Mouse (Mus musculus): ENCODE results near the gene Rsu1.
A peak's percentile ranks its signal among the peaks of the same experiment; 100 is the strongest.

Rsu1 gene

GRCm38 (mm10) chr2:13168743-13169142 is 102.5 kb downstream of the Rsu1 start:
- no peak for DNase-seq (ENCODE audit: low spot score)

DNA sequence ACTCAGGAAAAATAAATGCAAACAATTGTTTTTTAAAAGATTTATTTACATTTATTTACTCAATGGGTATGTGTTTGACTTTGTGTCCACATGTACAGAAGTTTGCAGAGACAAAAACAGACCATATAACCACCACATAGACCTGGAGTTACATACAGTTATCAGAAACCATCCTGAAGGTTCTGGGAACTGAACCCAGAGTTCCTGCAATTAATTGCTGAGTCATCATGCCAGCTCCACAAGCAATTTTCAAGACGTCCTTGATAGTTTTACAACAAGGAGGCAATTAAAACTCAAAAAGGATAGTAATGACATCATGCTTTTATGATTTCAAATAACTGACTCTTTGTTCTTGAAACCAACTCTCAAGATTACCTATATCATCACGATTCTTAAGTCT is 109.5 kb downstream of the Rsu1 start:
- DNase-seq (ENCODE audit: low spot score) = no peak

DNA sequence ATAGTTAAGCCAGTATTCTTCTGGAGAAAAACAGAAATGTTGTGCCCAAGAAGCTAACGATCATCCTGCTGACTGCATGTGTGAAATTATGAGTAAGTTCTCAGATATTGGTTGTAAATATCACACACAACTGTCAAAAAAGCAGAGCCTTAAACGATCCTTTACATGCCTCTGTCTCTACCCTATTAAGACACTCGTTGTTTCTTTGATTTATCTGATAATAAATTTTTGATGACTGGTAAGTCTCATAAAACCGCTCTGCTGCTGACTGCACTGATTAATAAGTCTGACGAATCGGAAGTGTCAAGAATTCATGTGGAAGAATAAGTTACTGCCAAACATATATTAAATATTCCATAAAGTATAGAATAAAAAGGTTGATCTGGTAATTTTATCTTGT is 126.0 kb downstream of the Rsu1 start:
- no peak for DNase-seq (ENCODE audit: low spot score)

DNA sequence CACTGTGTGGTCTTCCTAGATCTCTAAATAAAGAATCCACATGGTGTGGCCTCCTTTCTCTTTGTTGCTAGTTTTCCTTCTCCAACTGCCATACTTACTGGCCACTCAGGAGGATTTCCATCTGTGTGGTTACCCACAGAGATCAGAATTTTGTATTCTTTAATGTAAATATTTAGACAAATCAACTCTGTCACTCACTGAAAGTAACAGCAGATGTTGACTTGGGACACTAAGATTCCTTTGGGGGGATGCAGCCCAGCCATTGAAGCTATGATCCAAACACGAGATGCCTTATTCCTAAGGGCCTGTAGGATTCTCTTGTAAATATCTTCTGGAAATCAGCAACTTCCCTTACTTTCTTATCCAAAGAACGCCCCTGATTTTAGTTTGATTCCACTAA is 136.3 kb downstream of the Rsu1 start:
- no peak for DNase-seq (ENCODE audit: low spot score)

- no peak for DNase-seq (ENCODE audit: low spot score)
Observed at GRCm38 (mm10) chr2:13132841-13133240, 138.4 kb downstream of the Rsu1 start.

DNA sequence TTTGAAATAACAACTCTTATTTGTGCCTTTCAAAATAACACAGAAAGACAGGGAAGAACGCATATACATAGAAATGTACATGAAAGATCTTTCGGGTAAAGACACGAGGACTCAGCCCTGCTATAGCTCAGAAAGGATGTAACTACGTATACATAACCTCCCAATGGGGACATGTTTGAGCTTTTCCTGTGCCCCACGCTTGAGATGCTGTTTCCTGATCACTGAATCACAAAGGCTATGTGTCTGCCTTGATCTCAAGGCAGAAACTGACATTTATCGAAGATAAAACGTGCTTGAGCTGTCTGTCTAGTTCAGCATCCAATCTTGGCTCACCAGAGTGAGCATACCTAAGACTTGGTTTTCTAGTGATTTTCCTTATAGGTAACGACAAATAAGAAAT is 138.8 kb downstream of the Rsu1 start:
- no peak for DNase-seq (ENCODE audit: low spot score)

GRCm38 (mm10) chr2:13129859-13130258 is 141.4 kb downstream of the Rsu1 start:
- DNase-seq (ENCODE audit: low spot score) = no peak

GRCm38 (mm10) chr2:13129337-13129736 is 141.9 kb downstream of the Rsu1 start:
- no peak for DNase-seq (ENCODE audit: low spot score)

- no peak for DNase-seq (ENCODE audit: low spot score)
Observed at GRCm38 (mm10) chr2:13120461-13120860, 150.8 kb downstream of the Rsu1 start.

GRCm38 (mm10) chr2:13117896-13118295 is 153.3 kb downstream of the Rsu1 start:
- DNase-seq (ENCODE audit: low spot score) = no peak

- no peak for DNase-seq (ENCODE audit: low spot score)
Observed at GRCm38 (mm10) chr2:13106531-13106930, 164.7 kb downstream of the Rsu1 start.

DNA sequence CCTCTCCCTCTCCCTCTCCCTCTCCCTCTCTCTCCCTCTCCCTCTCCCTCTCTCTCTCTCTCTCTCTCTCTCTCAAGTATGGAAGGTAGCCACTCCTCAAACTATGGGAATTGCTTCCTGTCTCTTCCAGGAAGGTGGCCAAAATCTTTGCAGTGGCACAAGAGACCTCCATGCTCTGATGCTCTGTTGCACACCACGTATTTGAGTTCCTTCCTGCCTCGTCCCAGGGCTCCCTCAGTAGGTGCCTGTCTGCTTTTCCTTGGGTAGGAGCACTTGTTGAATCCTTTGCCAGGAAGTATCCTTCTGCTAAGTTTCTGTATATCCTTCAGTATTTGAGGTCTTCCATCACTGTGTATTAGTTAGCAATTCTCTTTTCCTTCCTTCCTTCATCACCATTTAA is 166.8 kb downstream of the Rsu1 start:
- DNase-seq (ENCODE audit: low spot score) = no peak

DNA sequence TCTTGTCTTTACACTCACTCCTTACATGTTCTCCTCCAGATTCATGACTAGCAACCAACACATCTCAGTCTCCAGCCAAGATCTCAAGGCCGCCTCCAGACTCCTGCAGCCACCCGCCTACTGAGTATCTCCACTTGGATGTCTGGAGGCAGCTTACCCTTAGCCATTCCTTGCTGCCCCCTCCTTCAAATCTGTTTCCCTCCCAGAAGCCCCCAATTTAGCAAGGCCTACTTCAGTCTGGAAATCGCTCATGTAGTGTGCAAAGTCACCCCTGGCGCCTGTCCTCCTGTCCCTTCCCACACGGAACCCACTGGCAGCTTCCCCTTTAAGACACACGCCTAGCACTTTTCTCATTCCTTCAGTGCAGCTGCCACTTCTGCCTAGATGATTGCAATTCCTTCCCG is 167.4 kb downstream of the Rsu1 start:
- DNase-seq (ENCODE audit: low spot score) = no peak

GRCm38 (mm10) chr2:13094045-13094444 is 177.2 kb downstream of the Rsu1 start:
- no peak for DNase-seq (ENCODE audit: low spot score)

DNA sequence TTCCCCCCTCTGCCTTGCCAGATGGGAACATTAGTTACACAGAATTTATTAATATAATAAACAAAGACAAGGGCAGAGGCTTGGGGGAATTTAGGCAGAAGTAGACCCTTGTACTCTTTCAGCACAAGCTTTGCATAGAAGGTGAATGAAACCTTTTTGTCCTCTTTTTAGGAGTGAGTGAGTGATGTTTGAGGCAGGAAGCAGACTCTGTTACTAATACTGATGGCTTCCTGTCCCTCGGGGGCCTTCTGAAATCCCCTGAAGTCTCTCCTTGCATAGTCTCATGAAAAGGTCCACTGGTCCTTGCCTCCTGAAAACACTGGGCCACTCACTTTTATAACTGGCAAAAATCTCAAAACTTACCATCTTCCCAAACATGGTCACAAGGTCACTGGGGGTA is 177.6 kb downstream of the Rsu1 start:
- DNase-seq (ENCODE audit: low spot score) = no peak

DNA sequence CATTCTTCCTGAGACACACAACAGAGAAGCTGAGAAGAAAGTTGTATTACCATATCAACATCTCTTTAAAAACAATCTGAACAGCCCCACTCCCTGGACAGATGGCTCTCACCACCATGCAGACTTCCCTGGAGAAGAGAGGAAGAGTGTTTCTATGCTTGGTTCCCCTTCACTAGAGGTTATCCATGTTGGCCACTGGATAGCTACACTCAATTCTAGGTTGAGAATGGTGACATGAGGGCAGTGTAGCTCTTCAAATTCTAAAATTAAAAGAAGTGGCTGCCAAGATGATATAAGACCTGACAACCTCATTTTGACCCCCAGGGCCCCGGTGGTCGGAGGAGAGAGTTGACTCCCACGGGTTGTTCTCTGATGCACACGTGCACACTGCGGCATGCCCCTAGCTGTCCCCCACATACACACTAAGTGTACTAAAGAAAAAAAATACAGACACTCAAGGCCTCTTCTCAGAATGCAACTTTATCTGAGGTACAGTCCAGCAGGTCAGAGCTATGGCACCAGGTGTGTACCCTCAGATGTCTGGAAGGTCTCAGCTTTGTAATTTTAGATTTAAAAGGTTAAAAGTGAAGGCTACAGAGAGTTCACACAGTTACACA is 179.7 kb downstream of the Rsu1 start:
- no peak for DNase-seq (ENCODE audit: low spot score)

- no peak for DNase-seq (ENCODE audit: low spot score)
Observed at GRCm38 (mm10) chr2:13090841-13091240, 180.4 kb downstream of the Rsu1 start.

GRCm38 (mm10) chr2:13089861-13090260 is 181.4 kb downstream of the Rsu1 start:
- DNase-seq (ENCODE audit: low spot score) = no peak

DNA sequence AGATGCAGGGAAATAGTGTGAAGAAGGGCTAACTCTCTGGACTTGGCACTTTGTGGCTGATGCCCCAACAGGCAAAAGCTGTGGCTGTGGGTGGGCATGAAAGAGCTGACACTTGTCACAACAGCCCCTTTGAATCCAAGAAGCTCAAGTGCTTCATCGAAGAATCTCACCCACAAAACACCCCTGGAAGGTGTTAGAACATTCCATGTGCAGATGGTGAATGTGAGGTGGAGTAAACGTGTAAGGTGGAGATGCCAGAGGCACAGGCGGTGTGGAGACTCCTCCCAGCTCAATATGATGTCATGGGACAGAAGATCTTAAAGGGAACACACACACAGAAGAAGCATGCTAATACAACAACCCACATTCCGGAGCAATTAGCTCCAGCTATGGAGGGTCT is 182.9 kb downstream of the Rsu1 start:
- no peak for DNase-seq (ENCODE audit: low spot score)

GRCm38 (mm10) chr2:13087811-13088210 is 183.4 kb downstream of the Rsu1 start:
- DNase-seq (ENCODE audit: low spot score) = no peak

GRCm38 (mm10) chr2:13084223-13084622 is 187.0 kb downstream of the Rsu1 start:
- no peak for DNase-seq (ENCODE audit: low spot score)

- DNase-seq (ENCODE audit: low spot score) = no peak
Observed at GRCm38 (mm10) chr2:13080476-13080875, 190.7 kb downstream of the Rsu1 start.

GRCm38 (mm10) chr2:13072243-13072642 is 199.0 kb downstream of the Rsu1 start:
- DNase-seq (ENCODE audit: low spot score) = no peak

GRCm38 (mm10) chr2:13060426-13061170 is 210.6 kb downstream of the Rsu1 start:
- peak; percentile 8 for DNase-seq (ENCODE audit: low spot score)

Data from layer of hippocampus, adult 11-12 months (tissue).